Mouse (Mus musculus) CD4-positive helper T cell, adult 2 months (primary cell): ENCODE data around the gene Tagap.
"Not testable (repeated sequence)": the region's sequence is repeated elsewhere in the genome, so short reads cannot be mapped to it uniquely, and the experiment has no call there.

Source experiments
- DNase-seq: peaks from one replicate; pipeline ENCODE4 v3.0.0-alpha.2; 2012; ENCODE audit warnings: low read depth, missing footprints, low spot score

Tagap gene

GRCm38 (mm10) chr17:7968490-7968889, 42.7 kb downstream of the Tagap start:
- DNase-seq, result not testable (repeated sequence)

DNA sequence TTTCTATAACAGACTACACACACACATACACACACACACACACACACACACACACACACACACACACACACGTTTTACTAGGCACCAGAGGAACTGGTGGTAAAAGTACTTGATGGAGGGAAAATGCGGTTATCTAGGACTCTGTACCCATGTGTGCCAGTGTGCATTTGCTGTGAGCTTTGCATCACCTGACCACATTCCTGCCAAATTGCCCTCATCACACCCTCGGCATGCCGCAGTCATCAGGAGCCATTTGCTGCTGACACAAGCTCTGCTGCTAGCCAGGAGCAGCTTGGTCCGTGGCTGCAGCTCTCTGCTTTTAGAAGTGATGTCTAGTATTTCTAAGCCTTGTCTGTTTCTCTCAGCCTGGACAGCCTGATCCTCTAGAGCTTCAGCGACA, 44.0 kb downstream of the Tagap start:
- DNase-seq, result not testable (repeated sequence)

DNA sequence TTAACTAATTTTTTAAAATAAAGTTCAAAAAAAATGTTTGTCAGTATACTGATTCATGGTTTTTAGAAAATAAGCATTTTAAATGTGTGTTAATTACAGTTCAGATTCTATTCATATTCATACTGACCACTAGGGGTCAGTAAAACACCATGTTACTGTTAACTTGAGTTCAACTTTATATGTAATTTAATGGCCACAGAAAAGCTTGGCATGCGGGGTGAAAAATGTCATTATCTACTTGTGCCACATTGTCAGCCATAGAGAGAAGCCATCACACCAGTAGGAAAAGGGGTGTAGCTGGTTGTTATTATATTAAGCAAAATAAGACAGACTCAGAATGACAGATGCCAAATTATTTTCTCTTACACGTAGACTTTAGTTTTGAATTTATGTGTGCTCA, 57.7 kb downstream of the Tagap start:
- not testable (repeated sequence) for DNase-seq
